Mouse (Mus musculus) frontal cortex, postnatal 36 days (tissue): ENCODE measurements around the gene Ybey.

ENCODE experiments used
- DNase-seq, 2 experiments: peaks; one replicate each; pipeline ENCODE4 v3.0.0; 2022; ENCODE audit warnings: low spot score in 2 of 2

Ybey gene

GRCm38 (mm10) chr10:76442178-76443088 lies 26.5 kb downstream of the Ybey start, which contains the start of gene Pcnt:
TSS of gene Pcnt (minus strand) at chr10:76442786.
- peak; percentile 97 for DNase-seq

GRCm38 (mm10) chr10:76440281-76440680 lies 28.6 kb downstream of the Ybey start, which contains the start of gene AC141477.1:
TSS of gene AC141477.1 (minus strand) at chr10:76440444.
- no peak for DNase-seq

GRCm38 (mm10) chr10:76439107-76439890 lies 29.6 kb downstream of the Ybey start:
- no peak for DNase-seq

GRCm38 (mm10) chr10:76433925-76434324 lies 35.0 kb downstream of the Ybey start:
- DNase-seq: no peak

GRCm38 (mm10) chr10:76425674-76426073 lies 43.2 kb downstream of the Ybey start:
- DNase-seq: no peak

GRCm38 (mm10) chr10:76416811-76417210 lies 52.1 kb downstream of the Ybey start:
- DNase-seq: peak; percentile 51 to 52
